Mouse (Mus musculus) layer of hippocampus, postnatal 10 days (tissue): ENCODE measurements at regions not wholly inside any gene's neighbourhood (a gene's known extent, or its start where the extent isn't known, plus 50 kb on each side); places are given as distances from the start of the nearest gene placed in this dataset.
A peak's percentile ranks its signal among the peaks of the same experiment; 100 is the strongest.

ENCODE experiments used
- DNase-seq, 2 experiments: peaks; one replicate each; pipeline ENCODE4 v3.0.0; 2021; ENCODE audit warnings: low spot score in 2 of 2

DNA sequence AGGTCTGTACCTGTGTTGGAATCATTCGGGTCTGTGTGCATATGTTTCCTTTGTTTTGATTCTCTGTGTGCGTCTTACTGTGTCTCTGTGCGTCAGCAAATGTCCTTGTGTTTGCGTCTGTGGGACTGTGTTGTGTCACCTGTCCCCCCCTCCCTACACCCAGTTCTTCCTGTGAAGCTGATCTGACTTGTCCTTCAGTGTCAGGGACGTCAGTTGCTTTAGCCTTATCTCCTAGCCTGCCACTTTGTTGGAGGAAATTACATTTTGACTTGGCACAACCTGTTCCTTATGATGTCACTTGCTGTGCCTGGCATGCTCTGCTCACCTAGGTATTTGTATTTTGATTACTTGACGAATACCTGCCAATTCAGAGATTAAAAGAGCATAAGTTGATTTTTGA is 90.4 kb upstream of the Cpeb4 start:
- no peak for DNase-seq

DNA sequence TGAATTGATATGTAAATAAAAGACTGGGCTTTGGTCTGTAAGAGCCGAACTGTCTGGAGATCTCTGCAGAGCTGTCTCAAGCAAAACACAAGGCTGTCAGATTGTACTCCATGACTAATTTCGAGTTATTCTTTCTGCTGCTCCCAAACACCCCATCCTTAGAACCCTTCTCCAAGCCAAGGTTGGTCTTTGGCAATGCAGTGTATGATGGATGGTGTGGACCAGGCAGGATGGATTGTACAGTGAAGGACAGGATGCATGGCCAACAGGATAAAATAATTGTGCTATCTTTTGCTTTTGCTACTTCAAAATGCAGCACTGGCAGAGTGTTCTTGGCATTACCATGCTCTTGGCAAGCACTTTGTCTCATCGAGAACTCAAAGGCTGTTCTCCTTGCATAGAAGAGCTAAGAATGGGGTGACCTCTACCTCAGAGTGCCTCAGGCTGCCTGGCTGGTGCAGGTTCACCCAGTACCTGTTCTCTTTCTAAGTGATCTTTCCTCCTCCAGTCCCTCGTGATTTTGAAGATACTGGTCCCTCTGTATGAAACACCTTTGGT is 88.4 kb upstream of the Cpeb4 start:
- no peak for DNase-seq

DNA sequence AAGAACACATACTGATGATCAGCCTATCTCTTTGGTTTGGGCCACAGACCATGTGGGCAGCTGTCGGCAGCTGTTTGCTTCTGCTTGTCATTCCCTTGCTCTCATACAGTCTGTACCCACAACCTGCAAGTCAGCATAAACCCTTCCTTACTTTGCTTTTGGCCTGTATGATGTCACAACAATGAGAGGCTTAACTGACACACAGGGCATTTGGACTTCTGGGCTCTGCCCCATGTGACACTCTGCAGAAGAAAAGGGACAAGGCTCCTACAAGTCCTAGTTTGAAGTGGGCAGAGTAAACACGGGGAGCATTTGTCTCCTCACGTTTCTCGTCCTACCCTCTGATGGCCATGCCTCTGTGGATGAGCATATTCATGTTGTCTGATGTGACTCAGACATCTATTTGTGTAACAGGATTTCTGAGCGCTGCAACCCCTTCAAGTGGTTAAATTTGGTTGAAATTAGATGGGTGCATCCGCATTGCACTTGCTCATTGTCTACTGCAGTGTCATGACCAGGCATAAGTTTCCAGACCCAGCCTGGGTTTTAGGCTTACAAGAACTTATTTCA is 87.6 kb upstream of the Cpeb4 start:
- no peak for DNase-seq

DNA sequence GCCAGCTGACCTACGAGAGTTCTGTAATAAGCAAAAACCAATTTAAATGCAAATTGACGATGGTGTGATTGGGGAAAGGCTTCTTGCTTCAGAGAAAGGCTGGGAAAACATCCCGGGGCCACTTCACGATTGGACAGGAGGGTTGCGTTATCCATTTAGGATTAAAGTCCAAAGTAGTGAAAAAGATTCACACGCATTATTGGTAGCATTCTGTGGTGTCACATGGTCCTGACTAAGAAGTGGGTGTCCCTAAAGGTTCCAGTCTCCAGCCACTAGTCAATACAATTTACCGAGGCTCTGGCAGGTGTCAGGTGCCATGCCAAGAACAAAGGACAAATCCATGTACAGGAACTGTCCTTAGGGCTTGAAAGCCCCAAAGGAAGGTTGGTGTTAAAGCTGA is 86.9 kb upstream of the Cpeb4 start:
- no peak for DNase-seq

DNA sequence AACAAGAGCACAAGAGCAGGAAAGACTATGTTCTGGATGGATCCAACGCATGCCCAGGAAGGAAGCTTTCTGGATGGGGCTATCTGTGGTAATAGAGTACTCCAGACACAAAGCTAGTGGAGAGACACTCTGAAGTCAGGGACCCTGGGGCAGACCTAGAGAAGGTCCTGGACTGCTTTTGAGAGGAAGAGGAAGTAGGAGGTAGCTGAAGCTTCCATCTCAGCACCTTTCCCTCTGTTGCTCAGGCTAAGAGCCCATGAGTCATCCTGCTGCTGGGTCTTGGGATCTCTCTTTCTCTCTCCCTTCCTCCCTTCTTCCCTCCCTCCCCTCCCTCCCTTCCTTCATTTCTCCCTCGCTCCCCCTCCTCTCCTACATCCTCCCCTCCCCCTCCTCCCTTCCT is 84.6 kb upstream of the Cpeb4 start:
- DNase-seq, result no peak

DNA sequence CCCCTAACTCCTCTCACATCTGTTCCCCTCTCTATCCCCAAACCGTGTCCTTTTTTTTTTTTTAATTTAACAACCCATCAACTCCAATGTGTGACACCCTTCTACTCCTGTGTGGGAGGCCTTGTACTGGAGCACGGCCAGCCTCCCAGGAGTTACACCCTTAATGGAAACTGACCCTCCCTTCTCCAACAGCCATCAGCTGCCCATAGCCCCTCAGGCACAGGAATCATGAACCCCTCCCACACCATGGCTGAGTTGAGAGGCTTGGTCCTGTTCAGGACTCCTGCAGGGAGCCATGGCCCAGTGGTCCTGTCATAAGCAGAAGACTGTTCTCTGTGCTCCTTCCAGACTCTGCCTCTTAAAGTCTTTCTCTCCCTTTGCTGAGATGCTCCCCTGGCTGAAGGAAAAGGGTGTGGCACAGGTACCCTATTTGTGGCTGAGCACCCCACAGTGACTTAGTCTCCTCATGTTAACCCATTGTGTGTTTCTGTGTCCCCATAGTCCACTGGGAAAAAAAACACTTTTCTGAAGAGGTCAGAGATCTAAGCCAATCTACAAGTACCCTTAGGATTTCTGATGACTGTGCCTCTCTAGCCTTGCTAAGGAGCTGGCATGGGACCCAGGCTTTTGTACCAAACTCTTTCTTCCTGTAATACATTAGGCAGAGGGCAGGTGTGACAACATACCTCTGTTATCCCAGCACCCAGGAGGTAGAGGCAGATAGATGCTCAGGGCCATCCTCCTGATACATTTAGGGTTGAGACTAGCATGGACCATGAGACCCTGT is 83.9 kb upstream of the Cpeb4 start:
- no peak for DNase-seq

DNA sequence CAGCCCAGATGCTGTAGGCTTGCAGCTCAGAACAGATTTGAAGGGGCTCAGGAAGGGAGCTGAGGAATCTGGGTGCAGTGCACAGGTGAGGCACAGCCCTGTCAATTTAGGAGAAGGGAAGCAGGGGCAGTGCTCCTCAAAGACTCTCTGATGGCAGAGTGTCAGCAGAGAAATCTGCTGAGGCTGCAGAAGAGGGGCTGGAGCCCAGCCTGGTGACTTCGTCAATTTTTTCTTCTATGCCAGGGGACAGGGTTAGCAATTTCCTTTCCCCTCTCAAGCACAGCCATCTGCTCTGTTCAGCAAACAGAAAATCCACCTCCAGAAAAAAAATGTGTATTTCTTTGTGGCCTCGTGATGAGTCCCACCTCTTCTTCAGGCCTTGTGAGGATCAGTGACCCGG is 82.0 kb upstream of the Cpeb4 start:
- no peak for DNase-seq

DNA sequence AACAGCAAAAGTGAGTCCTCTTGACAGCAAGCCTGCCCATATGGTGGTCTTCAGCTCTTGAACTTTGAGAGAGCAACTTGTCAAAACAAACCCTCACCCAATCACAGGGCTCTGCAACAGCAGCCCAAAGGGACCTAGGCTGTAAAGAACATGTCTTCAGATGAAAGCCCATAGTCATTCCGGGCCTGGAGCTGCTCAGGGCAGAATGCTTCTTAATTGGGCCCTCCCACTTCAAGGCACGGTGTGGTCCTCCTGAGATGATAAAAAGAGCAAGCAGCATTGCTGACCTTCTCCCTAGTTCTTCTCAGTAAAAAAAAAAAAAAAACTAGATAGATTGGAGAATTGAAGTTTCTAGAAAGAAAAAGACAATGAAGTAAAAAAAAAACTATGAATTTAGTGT is 80.7 kb upstream of the Cpeb4 start:
- DNase-seq, result no peak

DNA sequence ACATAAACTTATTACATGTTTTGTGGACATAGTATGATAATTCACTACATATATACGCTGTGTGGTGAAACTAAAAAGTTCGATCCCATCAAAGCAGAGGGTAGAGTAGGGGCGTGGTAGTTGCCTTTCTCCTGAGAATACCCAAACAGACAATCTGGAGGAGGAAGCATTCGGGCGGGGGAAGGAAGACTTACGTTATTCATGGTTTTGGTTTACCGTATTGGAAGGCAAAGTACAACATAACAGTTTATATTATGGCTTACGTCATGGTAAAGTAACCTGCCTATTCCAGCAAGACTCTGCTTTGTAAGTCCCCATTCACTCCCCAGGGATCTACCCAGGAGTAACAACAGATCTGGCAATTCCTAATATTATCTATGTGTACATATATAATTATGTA is 76.9 kb upstream of the Cpeb4 start:
- DNase-seq, result no peak

DNA sequence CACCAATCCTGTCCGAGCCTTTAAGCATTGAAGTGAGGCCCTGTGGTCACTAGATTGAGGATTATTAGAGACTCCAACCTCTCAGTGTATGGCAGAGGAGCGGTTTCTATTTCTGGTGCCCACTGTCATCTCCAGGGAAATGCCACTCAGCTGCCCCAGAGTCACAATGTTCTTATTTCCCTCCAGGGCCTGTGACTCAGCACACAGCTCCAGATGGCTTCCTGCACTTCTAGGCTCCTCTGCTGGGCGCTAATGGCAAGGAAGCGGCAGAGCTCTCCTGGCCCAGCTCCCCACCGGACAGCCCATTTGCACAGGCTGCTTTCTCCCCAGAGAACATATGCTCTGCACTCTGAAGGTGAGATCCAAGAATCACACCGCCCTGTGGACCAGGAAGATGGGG is 75.8 kb upstream of the Cpeb4 start:
- DNase-seq, result no peak

DNA sequence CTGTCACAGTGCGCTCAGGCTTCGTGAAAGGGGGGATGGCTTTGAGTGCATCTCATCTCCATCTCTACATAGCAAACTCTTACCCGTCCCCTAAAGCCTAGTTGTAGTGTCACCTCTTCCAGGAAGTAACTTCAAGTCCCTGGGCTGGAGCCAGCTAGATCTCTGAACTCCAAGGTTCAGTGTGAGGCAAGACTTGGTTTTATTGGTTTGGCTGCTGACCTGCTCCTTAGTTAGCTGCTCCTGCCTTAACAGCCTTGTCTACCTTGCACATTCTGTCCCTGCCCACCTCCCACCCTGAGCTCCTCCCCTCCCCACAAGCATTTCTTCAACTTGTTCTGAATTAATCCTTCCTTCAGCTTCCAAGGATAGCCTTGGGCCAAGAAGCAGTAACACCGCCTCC is 70.4 kb upstream of the Cpeb4 start:
- no peak for DNase-seq

DNA sequence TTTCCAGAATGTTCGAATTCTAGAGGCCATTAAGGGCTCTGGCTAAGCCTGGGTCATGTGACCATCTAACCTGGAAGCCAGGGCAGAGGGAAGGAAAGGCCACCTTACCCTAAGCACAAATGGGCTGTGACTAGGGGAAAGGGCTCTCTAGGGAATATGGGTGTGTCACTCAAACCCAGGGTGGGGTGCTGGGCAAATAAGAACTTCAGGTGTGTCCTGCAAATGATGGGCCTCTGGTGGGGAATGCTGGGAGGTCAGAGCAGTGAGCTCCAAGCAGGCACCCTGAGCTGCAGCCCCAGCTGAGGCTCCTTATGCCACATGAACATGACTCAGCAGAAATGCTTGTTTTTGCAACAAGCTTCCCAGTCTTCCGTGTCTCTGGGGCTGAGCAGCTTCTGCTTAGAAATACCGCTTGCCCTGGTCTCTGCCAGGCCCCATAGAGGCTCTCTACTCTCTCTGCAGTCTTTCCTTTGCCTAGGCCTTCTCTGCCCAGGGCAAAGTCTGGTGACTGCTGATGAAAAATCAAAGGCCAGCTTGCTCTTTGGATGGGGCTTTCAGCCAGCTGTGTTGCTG is 68.6 kb upstream of the Cpeb4 start:
- DNase-seq, result no peak

DNA sequence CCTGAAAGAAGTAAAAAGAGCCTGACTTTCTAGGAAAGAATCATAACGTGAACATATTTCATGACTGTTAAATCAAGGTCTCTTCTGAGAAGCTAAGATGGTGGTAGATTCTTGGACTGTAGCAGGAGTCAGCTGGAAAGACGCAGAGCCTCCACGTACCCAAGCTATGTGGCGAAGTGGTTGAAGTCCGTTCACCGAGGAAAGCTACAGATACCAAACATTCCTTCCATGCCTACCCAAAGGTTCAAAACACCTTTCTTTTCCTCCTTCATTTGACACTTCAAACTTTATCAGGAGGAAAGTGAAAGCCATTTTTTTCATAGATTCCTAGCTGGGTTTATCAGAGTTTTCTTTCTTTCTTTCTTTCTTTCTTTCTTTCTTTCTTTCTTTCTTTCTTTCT is 67.5 kb upstream of the Cpeb4 start:
- DNase-seq, result no peak

DNA sequence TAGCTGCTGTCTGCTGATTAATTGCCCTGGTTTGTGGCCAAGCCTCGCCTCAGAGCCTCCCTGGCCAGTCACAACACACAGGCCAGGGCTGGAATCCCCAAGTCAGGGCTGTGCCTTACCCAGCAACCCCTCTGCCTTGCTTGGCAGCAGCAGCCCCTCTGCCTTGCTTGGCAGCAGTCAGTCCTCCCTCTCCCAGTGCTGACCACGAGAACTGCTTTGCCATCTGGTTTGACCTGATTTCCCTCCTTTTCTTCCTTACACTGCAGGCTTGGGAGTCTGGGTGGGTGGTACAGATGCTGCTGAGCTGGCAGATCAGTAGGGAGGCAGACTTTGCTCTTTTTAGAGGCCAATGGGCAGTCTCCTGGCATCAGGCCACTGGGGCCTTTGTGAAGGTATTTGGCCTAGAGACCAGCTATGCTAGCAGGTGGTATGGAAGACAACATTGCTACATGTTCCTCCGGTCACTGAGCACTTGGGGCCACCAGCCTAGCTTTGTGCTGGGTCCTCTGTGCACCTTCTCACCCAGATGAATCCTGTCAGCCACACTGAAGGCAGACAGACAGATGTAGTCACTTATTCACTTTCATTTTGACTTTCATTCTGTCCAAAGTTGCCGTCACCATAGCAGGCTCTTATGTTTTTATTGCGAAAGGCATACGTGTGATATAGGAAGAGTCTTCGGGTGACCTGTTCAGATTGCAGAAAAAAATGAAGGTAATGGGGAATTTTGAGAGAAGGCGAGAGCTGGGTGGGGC is 64.4 kb upstream of the Cpeb4 start:
- DNase-seq, result peak; percentile 56 to 66

DNA sequence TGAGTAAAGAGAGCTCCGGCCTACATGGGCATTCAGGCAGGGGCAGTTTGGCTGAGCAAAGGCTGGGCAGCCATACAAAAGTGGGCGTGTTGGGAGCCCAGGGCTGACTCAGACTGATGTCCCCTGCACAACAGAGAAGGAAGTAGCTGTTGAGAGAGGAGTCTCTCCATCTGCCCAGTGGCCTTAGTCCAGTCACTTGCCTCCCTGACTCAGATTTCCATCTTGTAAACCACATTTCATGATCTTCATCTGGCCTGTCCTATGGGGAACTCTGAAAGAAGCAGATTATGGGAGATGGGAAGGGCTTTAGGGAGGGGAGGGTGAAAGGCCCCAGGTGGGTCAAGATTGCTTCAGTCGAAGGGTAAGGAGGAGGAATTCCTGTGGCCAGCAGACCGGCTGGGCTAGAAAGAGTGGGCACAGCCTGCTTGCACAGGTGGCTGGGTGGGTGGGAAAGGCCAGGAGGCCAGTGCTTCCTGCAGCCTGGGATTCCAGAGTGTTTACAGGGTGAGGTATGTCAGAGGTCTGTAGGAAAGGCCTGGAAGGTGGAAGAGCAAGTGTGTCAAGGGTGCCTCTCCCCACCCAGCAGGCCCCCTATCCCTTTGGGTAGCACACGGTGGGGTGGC is 63.7 kb upstream of the Cpeb4 start:
- peak in 1 of 2 experiments; percentile 12 for DNase-seq

DNA sequence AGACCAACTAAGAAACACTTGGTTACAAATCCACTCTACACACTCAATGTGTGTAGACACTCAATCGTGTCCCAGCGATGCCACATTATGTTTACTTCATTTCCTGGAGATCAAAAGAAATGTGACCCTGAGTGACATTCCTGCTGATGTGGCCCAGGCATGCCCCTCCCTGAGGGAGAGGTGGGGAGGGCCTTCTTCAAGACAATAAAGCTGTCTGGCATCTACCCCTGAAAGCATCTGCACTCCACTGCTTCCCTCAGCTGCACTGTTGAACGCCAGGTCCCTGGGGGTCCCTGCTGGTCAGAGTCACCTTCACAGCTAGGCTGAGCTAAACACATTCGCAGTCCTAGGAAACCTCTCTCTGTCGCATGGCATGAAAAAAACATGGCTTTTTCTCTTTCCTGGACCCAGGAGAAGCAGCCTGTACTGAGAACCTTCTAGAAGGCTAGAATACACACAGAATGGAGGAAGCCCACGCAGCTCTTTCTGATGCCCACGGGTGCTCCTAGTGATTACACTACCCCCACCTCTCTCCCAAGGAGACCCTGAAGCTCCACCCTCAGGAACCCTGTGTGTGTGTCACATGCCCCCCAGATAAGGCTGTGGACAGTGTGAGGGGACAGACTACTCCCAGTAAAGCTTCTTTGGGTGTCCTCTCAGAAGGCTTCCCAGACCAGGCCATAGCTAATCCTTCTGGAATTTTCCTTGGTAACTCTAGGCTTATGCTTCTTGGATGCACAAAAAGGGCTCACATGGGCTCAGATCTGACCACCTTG is 61.8 kb upstream of the Cpeb4 start:
- no peak for DNase-seq

DNA sequence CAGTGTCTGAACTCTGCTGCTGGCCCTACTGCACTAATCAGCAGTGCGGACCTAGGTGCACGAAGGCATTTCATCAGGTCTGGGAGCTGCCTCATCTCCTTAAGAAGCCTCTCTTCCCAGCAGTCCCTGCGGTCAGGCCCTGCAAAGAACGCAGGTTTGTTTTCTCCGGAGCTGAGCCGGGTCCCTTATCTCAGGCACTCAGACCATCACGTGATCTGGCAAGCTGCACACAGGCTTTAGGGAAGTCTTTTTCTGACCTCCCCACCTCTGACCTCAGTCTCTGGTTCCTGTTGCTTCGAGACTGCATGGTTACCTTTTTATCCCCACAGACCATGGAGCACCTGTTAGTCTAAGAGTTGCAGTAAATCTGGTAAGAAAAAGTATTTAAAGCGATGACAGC is 59.8 kb upstream of the Cpeb4 start:
- DNase-seq, result no peak

DNA sequence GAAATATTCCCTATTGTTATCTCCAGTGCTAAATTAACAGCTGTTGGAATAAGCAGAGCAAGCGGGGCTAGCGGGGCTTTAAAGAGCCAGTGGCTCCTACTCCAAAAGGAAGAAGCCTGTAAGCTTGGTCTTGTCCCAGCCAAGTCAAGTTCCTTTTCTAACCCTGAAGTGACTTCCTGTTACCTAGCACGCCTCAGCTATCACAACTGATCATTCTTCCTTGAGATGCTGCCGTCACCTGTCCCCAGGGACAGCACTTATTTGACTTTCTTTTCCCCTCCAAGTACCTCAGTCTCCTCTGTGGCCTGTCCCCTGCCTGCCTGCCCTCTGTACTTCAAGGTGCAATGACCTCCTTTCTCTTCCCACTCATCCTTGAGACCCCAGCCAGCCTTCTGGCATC is 57.4 kb upstream of the Cpeb4 start:
- no peak for DNase-seq

DNA sequence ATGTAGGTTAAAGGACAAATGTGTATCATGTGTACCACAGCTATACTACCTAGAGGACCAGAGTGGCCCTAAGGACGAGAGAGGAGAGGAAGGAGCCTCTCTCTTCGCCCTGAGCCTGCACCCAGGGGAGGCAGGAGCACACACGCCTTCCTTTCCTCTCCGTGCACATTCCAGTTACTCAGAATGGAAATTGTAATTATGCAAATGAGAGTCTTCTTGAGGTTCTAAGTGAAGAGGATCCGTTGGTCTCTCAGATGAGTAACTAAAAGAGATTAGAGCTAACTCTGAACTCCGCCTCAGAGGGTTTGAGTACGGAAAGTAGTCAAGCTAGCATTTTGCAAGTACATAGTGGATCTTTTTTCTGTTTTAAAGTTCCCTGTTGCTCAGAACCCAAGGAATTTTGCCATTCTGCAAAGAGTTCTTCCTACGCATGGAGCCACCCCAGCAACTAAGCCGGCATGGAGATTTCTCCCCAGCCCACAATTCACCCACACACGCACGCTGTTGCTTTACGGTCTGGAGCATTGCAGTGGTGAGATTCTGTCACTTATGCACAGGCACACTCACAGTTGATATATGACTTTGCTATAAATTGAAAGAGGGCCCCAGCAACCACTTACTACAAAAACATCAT is 56.0 kb upstream of the Cpeb4 start:
- DNase-seq, result no peak

DNA sequence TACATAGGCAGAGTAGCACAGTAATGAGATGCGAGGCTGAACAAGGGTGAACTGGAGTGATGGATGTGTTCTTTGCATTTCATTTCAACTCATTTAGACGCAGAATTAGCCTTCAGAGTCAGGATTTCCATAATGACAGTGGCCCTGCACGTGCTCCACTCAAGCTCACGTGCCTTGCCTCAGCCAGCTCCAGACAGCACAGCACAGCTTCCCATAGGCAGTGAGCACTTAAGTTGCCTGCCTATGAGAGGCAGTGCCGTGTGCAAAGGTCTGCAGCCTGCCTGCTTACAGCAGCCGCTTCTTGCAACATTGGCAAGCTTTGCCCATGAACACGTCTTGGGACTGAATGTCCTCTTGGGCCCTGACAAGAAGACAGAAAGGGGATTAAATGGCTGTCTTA is 54.0 kb upstream of the Cpeb4 start:
- DNase-seq, result no peak
